8 mouse cellular contexts compared by ENCODE assay signal in genomic region chr13:104285031-104285431, GRCm38 (mm10). TPM values are rescaled to one million over a fixed set of nuclear protein-coding genes. Genes with fewer than 3 reads are reported as not detected.
DNase-seq lines count a peak whose midpoint lies in the region; ATAC-seq and TF ChIP-seq lines count a peak whose summit lies in the region.

No protein-coding gene starts in this region.

- no peak overlapping the region for H3K9ac ChIP-seq in MEL (ENCODE audit: control insufficient read depth, low read depth, low read length, poor library complexity, severe bottlenecking)
- H3K9ac ChIP-seq in embryonic facial prominence, embryonic 12.5 days, result no peak overlapping the region
- no peak overlapping the region for H3K9ac ChIP-seq in limb, embryonic 14.5 days (ENCODE audit: low read depth, low read length, severe bottlenecking)
- H3K9ac ChIP-seq in midbrain, postnatal 0 days (replicated peaks; ENCODE audit: low read length, poor library complexity, severe bottlenecking), result 0 out of 2 replicates have a peak overlapping the region, but pooled peaks have one; percentile 8

- peak overlapping the region; percentile 83 for H3K4me3 ChIP-seq in gastrocnemius, adult 2 months
- H3K4me3 ChIP-seq in MEL (ENCODE audit: control insufficient read depth in 1 of 2, insufficient read depth in 1 of 2, low read depth in 2 of 2, low read length in 2 of 2), result peak overlapping the region in 1 of 2 experiments; percentile 94; a peak in 2 of 4 replicates
- H3K4me3 ChIP-seq in embryonic facial prominence, embryonic 12.5 days, result no peak overlapping the region
- no peak overlapping the region for H3K4me3 ChIP-seq in limb, embryonic 14.5 days (replicated peaks; ENCODE audit: low read length)
- no peak overlapping the region for H3K4me3 ChIP-seq in midbrain, postnatal 0 days (ENCODE audit: low read depth, low read length)

- H3K79me2 ChIP-seq in MEL (ENCODE audit: control insufficient read depth, insufficient read depth, low read length, poor library complexity), result no peaks in the 10 kb centered on the region; the same call in 1 of the 2 replicates

- no peak for DNase-seq in gastrocnemius, adult 2 months
- no peak for DNase-seq in gastrocnemius, postnatal 4 days (ENCODE audit: low spot score in 2 of 2)
- peak; percentile 77 for DNase-seq in MEL (ENCODE audit: low read depth, low spot score)
- DNase-seq in limb, embryonic 14.5 days (ENCODE audit: low spot score), result peak; percentile 82
- DNase-seq in midbrain, postnatal 0 days (ENCODE audit: low spot score), result peak; percentile 83

- TF ChIP-seq POLR2A in MEL (IDR thresholded peaks at IDR 0.05; ENCODE audit: control insufficient read depth in 1 of 2, insufficient read depth in 1 of 2, low read depth in 1 of 2, low read length in 2 of 2, poor library complexity in 1 of 2), result no peak
- no peak for TF ChIP-seq POLR2A in limb, embryonic 14.5 days (IDR thresholded peaks at IDR 0.05; ENCODE audit: borderline replicate concordance, extremely low read depth, insufficient read depth, insufficient read length)

- no peak for TF ChIP-seq EP300 in MEL (IDR thresholded peaks at IDR 0.05; ENCODE audit: low read depth in 1 of 2, low read length in 2 of 2)

- TF ChIP-seq CTCF in gastrocnemius, adult 2 months (IDR thresholded peaks at IDR 0.05), result peak; percentile 79
- TF ChIP-seq CTCF in MEL (IDR thresholded peaks at IDR 0.05 in 2 of 3, conservative IDR thresholded peaks at IDR 0.05 in 1 of 3; ENCODE audit: control insufficient read depth in 1 of 3, insufficient read depth in 1 of 3, low read depth in 2 of 3, low read length in 3 of 3, poor library complexity in 1 of 3, severe bottlenecking in 1 of 3), result peak; percentile 16 to 90 (median 34); a peak in 3 of 6 replicates
- peak; percentile 76 for TF ChIP-seq CTCF in midbrain, postnatal 0 days (IDR thresholded peaks at IDR 0.05)

- ATAC-seq in embryonic facial prominence, embryonic 12.5 days (ENCODE audit: insufficient number of reproducible peaks, insufficient read depth, low FRiP score, low TSS enrichment), result no peak
- ATAC-seq in hematopoietic stem cell, adult 5-6 weeks (replicated peaks in 1 of 2; ENCODE audit: insufficient read depth in 1 of 2, low FRiP score in 2 of 2, low TSS enrichment in 1 of 2, low read depth in 1 of 2, poor library complexity in 2 of 2, severe bottlenecking in 2 of 2), result peak; percentile 37 to 46; a peak in 3 of 4 replicates
- ATAC-seq in limb, embryonic 14.5 days (ENCODE audit: low FRiP score, low read depth), result 0 out of 2 replicates have a peak, but pooled peaks have one; percentile 25
- ATAC-seq in midbrain, postnatal 0 days (ENCODE audit: low FRiP score), result no peak
- no peak for ATAC-seq in monocyte, adult 5-6 weeks (replicated peaks; ENCODE audit: insufficient number of reproducible peaks, low FRiP score, low TSS enrichment, poor library complexity, severe bottlenecking)

- H3K4me1 ChIP-seq in MEL (ENCODE audit: control insufficient read depth in 1 of 2, insufficient read depth in 2 of 2, low read length in 2 of 2), result no peaks in the 10 kb centered on the region; a peak in 1 of 4 replicates
- peaks cover 4% of the 10 kb centered on the region for H3K4me1 ChIP-seq in embryonic facial prominence, embryonic 12.5 days
- H3K4me1 ChIP-seq in limb, embryonic 14.5 days (ENCODE audit: control insufficient read depth, insufficient read depth, low read length), result no peaks in the 10 kb centered on the region
- H3K4me1 ChIP-seq in midbrain, postnatal 0 days (ENCODE audit: insufficient read depth, low read length), result no peaks in the 10 kb centered on the region

- H3K27ac ChIP-seq in gastrocnemius, adult 2 months, result peak overlapping the region; percentile 89
- H3K27ac ChIP-seq in MEL (ENCODE audit: control insufficient read depth, low read depth, low read length), result no peak overlapping the region
- H3K27ac ChIP-seq in embryonic facial prominence, embryonic 12.5 days, result no peak overlapping the region; the same call in 1 of the 2 replicates
- no peak overlapping the region for H3K27ac ChIP-seq in limb, embryonic 14.5 days (replicated peaks; ENCODE audit: low read depth, low read length)
- no peak overlapping the region for H3K27ac ChIP-seq in midbrain, postnatal 0 days (ENCODE audit: low read depth, low read length)

- peaks cover 0 to 1% of the 10 kb centered on the region in 2 experiments; a peak in 1 of 4 replicates for H3K27me3 ChIP-seq in MEL (ENCODE audit: control insufficient read depth in 1 of 2, insufficient read depth in 2 of 2, low read length in 2 of 2)
- no peaks in the 10 kb centered on the region for H3K27me3 ChIP-seq in embryonic facial prominence, embryonic 12.5 days
- no peaks in the 10 kb centered on the region for H3K27me3 ChIP-seq in limb, embryonic 14.5 days (ENCODE audit: control insufficient read depth, insufficient read depth, low read length)
- no peaks in the 10 kb centered on the region for H3K27me3 ChIP-seq in midbrain, postnatal 0 days (ENCODE audit: insufficient read depth, low read length)

- TF ChIP-seq RAD21 in MEL (IDR thresholded peaks at IDR 0.05; ENCODE audit: low read depth, low read length), result peak; percentile 99

- 3% methylated on average over 2 of the region's 2 CpGs for WGBS in embryonic facial prominence, embryonic 12.5 days
- 0% methylated on average over 2 of the region's 2 CpGs for WGBS in limb, embryonic 14.5 days
- 3% methylated on average over 2 of the region's 2 CpGs for WGBS in midbrain, postnatal 0 days

- intact Hi-C loops in gastrocnemius, adult 2 months (cut with DNase I), result loop anchor here (2.0 to 5.0 kb wide), 4 partner anchors 58 to 656 kb away; partner anchors contain the start of genes Cenpk and Ppwd1

- peaks cover 0 to 6% of the 10 kb centered on the region in 2 experiments; a peak in 2 of 4 replicates for H3K36me3 ChIP-seq in MEL (ENCODE audit: control insufficient read depth in 1 of 2, insufficient read depth in 2 of 2, low read length in 2 of 2)
- no peaks in the 10 kb centered on the region for H3K36me3 ChIP-seq in embryonic facial prominence, embryonic 12.5 days
- no peaks in the 10 kb centered on the region for H3K36me3 ChIP-seq in limb, embryonic 14.5 days (ENCODE audit: control insufficient read depth, insufficient read depth, low read length)
- H3K36me3 ChIP-seq in midbrain, postnatal 0 days (ENCODE audit: insufficient read depth, low read length), result no peaks in the 10 kb centered on the region

- H3K9me3 ChIP-seq in MEL (replicated peaks; ENCODE audit: insufficient read depth, low read length), result no peaks in the 10 kb centered on the region
- H3K9me3 ChIP-seq in embryonic facial prominence, embryonic 12.5 days, result no peaks in the 10 kb centered on the region
- no peaks in the 10 kb centered on the region for H3K9me3 ChIP-seq in limb, embryonic 14.5 days (ENCODE audit: control insufficient read depth, low read length)
- no peaks in the 10 kb centered on the region for H3K9me3 ChIP-seq in midbrain, postnatal 0 days (ENCODE audit: low read length)

- peak overlapping the region; percentile 65; the same call in 1 of the 2 replicates for H3K4me2 ChIP-seq in embryonic facial prominence, embryonic 12.5 days (replicated peaks)
- H3K4me2 ChIP-seq in limb, embryonic 14.5 days (replicated peaks; ENCODE audit: low read depth, low read length, severe bottlenecking), result 0 out of 2 replicates have a peak overlapping the region, but pooled peaks have one; percentile 71
- peak overlapping the region; percentile 55 for H3K4me2 ChIP-seq in midbrain, postnatal 0 days (ENCODE audit: low read depth, low read length, poor library complexity, severe bottlenecking)

RNA-seq across cellular contexts. Expression of gene Adamts6, which starts 2.6 kb away (rescaled TPM):
- total RNA-seq in gastrocnemius, adult 2 months (2021), result 1 to 10 TPM in 1 of 2 experiments, under 1 TPM in 1; 0.84 to 1.5 TPM
- total RNA-seq in gastrocnemius, postnatal 4 days (2021), result 1 to 10 TPM; 3.2 to 4.4 TPM
- total RNA-seq in MEL (2012; rRNA removed), result 0.03 and 0.08 TPM in 2 replicates
- under 1 TPM in 1 of 2 experiments, not detected in 1; 0.03 TPM for polyA plus RNA-seq in MEL (2012; ENCODE audit: insufficient read depth in 1 of 2, insufficient read length in 2 of 2, low read depth in 1 of 2, low replicate concordance in 2 of 2, missing spikeins in 1 of 2)
- 5.1 and 5.4 TPM in 2 replicates for polyA plus RNA-seq in embryonic facial prominence, embryonic 12.5 days (2016; fragmentation: Nextera tagmentation; extraction: Ambion mirVana)
- 7.8 and 13.3 TPM in 2 replicates for total RNA-seq in hematopoietic stem cell, adult 5-6 weeks (2017)
- 13.8 and 16.1 TPM in 2 replicates for polyA plus RNA-seq in limb, embryonic 14.5 days (2012; rRNA removed)
- 5.0 and 6.2 TPM in 2 replicates for polyA plus RNA-seq in limb, embryonic 14.5 days (2014; fragmentation: Nextera tagmentation; extraction: Ambion mirVana)
- total RNA-seq in midbrain, postnatal 0 days (2014; rRNA removed), result 4.6 and 5.6 TPM in 2 replicates
- 0.33 and 0.38 TPM in 2 replicates for polyA plus RNA-seq in midbrain, postnatal 0 days (2015; fragmentation: Nextera tagmentation; extraction: Ambion mirVana)
- total RNA-seq in monocyte, adult 5-6 weeks (2017), result 7.8 to 25.3 TPM (median 18.7 TPM) in 3 replicates

RNA-seq across cellular contexts. Expression of gene Ppwd1, which starts 56.4 kb away (rescaled TPM):
- total RNA-seq in gastrocnemius, adult 2 months (2021), result 1 to 10 TPM; 7.5 to 8.1 TPM
- 10 to 100 TPM; 11.5 to 13.8 TPM for total RNA-seq in gastrocnemius, postnatal 4 days (2021)
- 16.2 and 17.1 TPM in 2 replicates for total RNA-seq in MEL (2012; rRNA removed)
- 10 to 100 TPM in 1 of 2 experiments, not detected in 1; 16.0 TPM for polyA plus RNA-seq in MEL (2012; ENCODE audit: insufficient read depth in 1 of 2, insufficient read length in 2 of 2, low read depth in 1 of 2, low replicate concordance in 2 of 2, missing spikeins in 1 of 2)
- 15.8 and 17.1 TPM in 2 replicates for polyA plus RNA-seq in embryonic facial prominence, embryonic 12.5 days (2016; fragmentation: Nextera tagmentation; extraction: Ambion mirVana)
- 39.8 and 39.9 TPM in 2 replicates for total RNA-seq in hematopoietic stem cell, adult 5-6 weeks (2017)
- 10.8 and 15.5 TPM in 2 replicates for polyA plus RNA-seq in limb, embryonic 14.5 days (2012; rRNA removed)
- polyA plus RNA-seq in limb, embryonic 14.5 days (2014; fragmentation: Nextera tagmentation; extraction: Ambion mirVana), result 13.3 and 14.3 TPM in 2 replicates
- total RNA-seq in midbrain, postnatal 0 days (2014; rRNA removed), result 5.3 and 5.6 TPM in 2 replicates
- polyA plus RNA-seq in midbrain, postnatal 0 days (2015; fragmentation: Nextera tagmentation; extraction: Ambion mirVana), result 5.2 and 6.7 TPM in 2 replicates
- total RNA-seq in monocyte, adult 5-6 weeks (2017), result 26.5 to 44.2 TPM (median 29.4 TPM) in 3 replicates

RNA-seq across cellular contexts. Expression of gene Cenpk, which starts 56.6 kb away (rescaled TPM):
- total RNA-seq in gastrocnemius, adult 2 months (2021), result under 1 TPM in 1 of 2 experiments, not detected in 1; 0.41 TPM
- total RNA-seq in gastrocnemius, postnatal 4 days (2021), result 10 to 100 TPM in 1 of 2 experiments, 1 to 10 TPM in 1; 6.5 to 10.2 TPM
- 18.5 and 20.3 TPM in 2 replicates for total RNA-seq in MEL (2012; rRNA removed)
- polyA plus RNA-seq in MEL (2012; ENCODE audit: insufficient read depth in 1 of 2, insufficient read length in 2 of 2, low read depth in 1 of 2, low replicate concordance in 2 of 2, missing spikeins in 1 of 2), result 100 to 1,000 TPM in 1 of 2 experiments, 1 to 10 TPM in 1; 8.9 to 408 TPM
- 71.5 and 73.9 TPM in 2 replicates for polyA plus RNA-seq in embryonic facial prominence, embryonic 12.5 days (2016; fragmentation: Nextera tagmentation; extraction: Ambion mirVana)
- total RNA-seq in hematopoietic stem cell, adult 5-6 weeks (2017), result 92.4 and 96.9 TPM in 2 replicates
- polyA plus RNA-seq in limb, embryonic 14.5 days (2012; rRNA removed), result 12.8 and 23.4 TPM in 2 replicates
- polyA plus RNA-seq in limb, embryonic 14.5 days (2014; fragmentation: Nextera tagmentation; extraction: Ambion mirVana), result 53.9 and 56.5 TPM in 2 replicates
- total RNA-seq in midbrain, postnatal 0 days (2014; rRNA removed), result 2.8 and 3.6 TPM in 2 replicates
- 8.6 and 9.8 TPM in 2 replicates for polyA plus RNA-seq in midbrain, postnatal 0 days (2015; fragmentation: Nextera tagmentation; extraction: Ambion mirVana)
- total RNA-seq in monocyte, adult 5-6 weeks (2017), result 10.9 to 20.7 TPM (median 17.3 TPM) in 3 replicates

Comparison
In these comparisons a context has a peak if more than half of its experiments do, and no peak if none do; other contexts are left out.
1. DNase-seq: peak in MEL (single experiment), limb, embryonic 14.5 days (single experiment) and midbrain, postnatal 0 days (single experiment); none in gastrocnemius, adult 2 months (single experiment) and gastrocnemius, postnatal 4 days (0 of 2).
2. ATAC-seq: peak in hematopoietic stem cell, adult 5-6 weeks (2 of 2) and limb, embryonic 14.5 days (single experiment); none in embryonic facial prominence, embryonic 12.5 days (single experiment), midbrain, postnatal 0 days (single experiment) and monocyte, adult 5-6 weeks (single experiment).
3. Peak in every context shown above with its lines, with median percentiles within 50 percentile points of each other: CTCF ChIP-seq and H3K4me2 ChIP-seq.